Mouse (Mus musculus) layer of hippocampus, adult 11-12 months (tissue): ENCODE measurements around the gene Kif28.
"Not testable (repeated sequence)": the region's sequence is repeated elsewhere in the genome, so short reads cannot be mapped to it uniquely, and the experiment has no call there.

Experiments
- DNase-seq: peaks from one replicate; pipeline ENCODE4 v3.0.0; 2022; ENCODE audit warnings: low spot score

The Kif28 gene

GRCm38 (mm10) chr1:179704150-179704549, 40.9 kb downstream of the Kif28 start:
- no peak for DNase-seq

- no peak for DNase-seq
Measured at GRCm38 (mm10) chr1:179689479-179689878, 55.6 kb downstream of the Kif28 start.

- no peak for DNase-seq
Measured at GRCm38 (mm10) chr1:179688914-179689313, 56.2 kb downstream of the Kif28 start.

- DNase-seq, result no peak
Measured at GRCm38 (mm10) chr1:179688415-179688814, 56.7 kb downstream of the Kif28 start.

- no peak for DNase-seq
Measured at GRCm38 (mm10) chr1:179687966-179688365, 57.1 kb downstream of the Kif28 start.

GRCm38 (mm10) chr1:179687305-179687704, 57.8 kb downstream of the Kif28 start:
- no peak for DNase-seq

GRCm38 (mm10) chr1:179686781-179687180, 58.3 kb downstream of the Kif28 start:
- DNase-seq, result no peak

- DNase-seq, result no peak
Measured at GRCm38 (mm10) chr1:179686348-179686747, 58.7 kb downstream of the Kif28 start.

GRCm38 (mm10) chr1:179682753-179683152, 62.3 kb downstream of the Kif28 start:
- not testable (repeated sequence) for DNase-seq

GRCm38 (mm10) chr1:179679326-179679725, 65.7 kb downstream of the Kif28 start:
- no peak for DNase-seq

GRCm38 (mm10) chr1:179677031-179677430, 68.0 kb downstream of the Kif28 start:
- DNase-seq, result no peak

- DNase-seq, result no peak
Measured at GRCm38 (mm10) chr1:179674355-179674754, 70.7 kb downstream of the Kif28 start.

GRCm38 (mm10) chr1:179668836-179669537, 76.1 kb downstream of the Kif28 start:
- no peak for DNase-seq

GRCm38 (mm10) chr1:179668013-179668805, 76.9 kb downstream of the Kif28 start, which contains the start of gene Sccpdh:
TSS of gene Sccpdh (plus strand) at chr1:179668210.
- DNase-seq, result peak; percentile 86

- DNase-seq, result no peak
Measured at GRCm38 (mm10) chr1:179667450-179667849, 77.6 kb downstream of the Kif28 start.

GRCm38 (mm10) chr1:179666971-179667370, 78.1 kb downstream of the Kif28 start:
- DNase-seq, result no peak

GRCm38 (mm10) chr1:179664309-179664930, 80.7 kb downstream of the Kif28 start:
- no peak for DNase-seq

- DNase-seq, result peak; percentile 11
Measured at GRCm38 (mm10) chr1:179663065-179663464, 82.0 kb downstream of the Kif28 start.

GRCm38 (mm10) chr1:179651224-179651623, 93.8 kb downstream of the Kif28 start:
- no peak for DNase-seq

GRCm38 (mm10) chr1:179650284-179650683, 94.8 kb downstream of the Kif28 start:
- no peak for DNase-seq

GRCm38 (mm10) chr1:179649324-179649723, 95.7 kb downstream of the Kif28 start:
- no peak for DNase-seq

- not testable (repeated sequence) for DNase-seq
Measured at GRCm38 (mm10) chr1:179648678-179649077, 96.4 kb downstream of the Kif28 start.

GRCm38 (mm10) chr1:179645980-179646268, 99.1 kb downstream of the Kif28 start:
- no peak for DNase-seq
